Mouse (Mus musculus) stomach, postnatal 0 days (tissue): ENCODE measurements at regions not wholly inside any gene's neighbourhood (a gene's known extent, or its start where the extent isn't known, plus 50 kb on each side); places are given as distances from the start of the nearest gene placed in this dataset.

Source experiments
- ATAC-seq: fragments of 200-750 bp; cut with Nextera tagmentation; 2 replicates; pipeline ENCODE4 v1.8.0; 2017; ENCODE audit not compliant: low FRiP score, low TSS enrichment
- DNase-seq: peaks from one replicate; pipeline ENCODE4 v3.0.0-alpha.2; 2016; ENCODE audit warnings: low spot score
- H3K27ac ChIP-seq: fragments of 300-500 bp; sonication (generic); replicated peaks from 2 replicates; pipeline ENCODE4 v1.5.1; 2014; ENCODE audit warnings: mild to moderate bottlenecking, control low read depth
- H3K27me3 ChIP-seq: fragments of 300-500 bp; sonication (generic); 2 replicates; pipeline ENCODE4 v1.6.1; 2014; ENCODE audit warnings: low read length; ENCODE audit not compliant: control insufficient read depth, insufficient read depth
- H3K36me3 ChIP-seq: fragments of 300-500 bp; sonication (generic); 2 replicates; pipeline ENCODE4 v1.6.1; 2014; ENCODE audit warnings: low read length, mixed read lengths; ENCODE audit not compliant: control insufficient read depth, insufficient read depth
- H3K4me1 ChIP-seq: fragments of 300-500 bp; sonication (generic); replicated peaks from 2 replicates; pipeline ENCODE4 v1.6.1; 2014; ENCODE audit warnings: antibody characterized with exemption; ENCODE audit not compliant: control insufficient read depth, insufficient read depth
- H3K4me2 ChIP-seq: fragments of 300-500 bp; sonication (generic); replicated peaks from 2 replicates; pipeline ENCODE4 v1.6.1; 2014; ENCODE audit warnings: low read depth, mild to moderate bottlenecking, control low read depth, moderate library complexity
- H3K4me3 ChIP-seq: fragments of 300-500 bp; sonication (generic); 2 replicates; pipeline ENCODE4 v1.5.1; 2014; ENCODE audit warnings: low read depth, low read length, control low read depth
- H3K9ac ChIP-seq: fragments of 300-500 bp; sonication (generic); 2 replicates; pipeline ENCODE4 v1.6.1; 2014; ENCODE audit warnings: mild to moderate bottlenecking, low read length, control low read depth, mixed read lengths
- H3K9me3 ChIP-seq: fragments of 300-500 bp; sonication (generic); 2 replicates; pipeline ENCODE4 v1.6.1; 2016; ENCODE audit warnings: low read length; ENCODE audit not compliant: control insufficient read depth
- CTCF ChIP-seq: IDR thresholded peaks from 2 replicates; pipeline ENCODE4 v1.5.1; 2016; ENCODE audit warnings: antibody characterized with exemption, low read depth, mild to moderate bottlenecking, moderate library complexity
- EP300 ChIP-seq: optimal IDR thresholded peaks from 2 replicates; pipeline ENCODE3; 2016; ENCODE audit warnings: antibody characterized with exemption
- WGBS: fragments of 180-500 bp; shearing (Covaris S2); extraction: QIAGEN DNeasy Blood & Tissue Kit; methylation state at CpG from one replicate; pipeline ENCODE4 v1.1.7; 2014; 5-methylcytosine and 5-hydroxymethylcytosine counted together

DNA sequence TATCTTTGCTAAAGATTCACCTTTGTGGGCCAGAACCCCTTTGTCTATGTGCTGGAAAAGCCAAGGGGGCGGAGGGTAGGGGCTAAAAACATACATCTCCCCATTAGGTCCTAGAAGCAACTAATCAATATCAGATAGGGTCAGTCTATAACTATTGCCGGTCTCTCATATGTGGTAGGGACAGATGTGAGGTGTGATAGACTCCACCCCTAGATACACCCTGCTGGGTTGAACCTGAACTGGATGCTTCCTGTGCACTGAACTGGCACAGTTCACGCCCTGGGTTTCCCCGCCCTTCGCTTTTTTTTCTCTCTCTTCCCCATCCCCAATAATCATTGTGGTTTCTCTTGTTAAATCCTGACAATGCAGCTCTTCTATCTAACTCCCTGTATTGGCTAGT, 270.3 kb upstream of the Gpc5 start:
- 71% methylated on average over 5 of the region's 5 CpGs for WGBS
- H3K9ac ChIP-seq = no peak overlapping the region
- 0 out of 2 replicates have a peak, but pooled peaks cover 2% of the 10 kb centered on the region for H3K4me1 ChIP-seq
- no peak overlapping the region for H3K4me2 ChIP-seq
- H3K4me3 ChIP-seq = no peak overlapping the region
- no peaks in the 10 kb centered on the region for H3K27me3 ChIP-seq
- ATAC-seq = no peak
- no peaks in the 10 kb centered on the region for H3K36me3 ChIP-seq
- no peak for TF ChIP-seq EP300
- TF ChIP-seq CTCF = no peak
- H3K9me3 ChIP-seq = no peaks in the 10 kb centered on the region
- DNase-seq = no peak
- H3K27ac ChIP-seq = no peak overlapping the region

DNA sequence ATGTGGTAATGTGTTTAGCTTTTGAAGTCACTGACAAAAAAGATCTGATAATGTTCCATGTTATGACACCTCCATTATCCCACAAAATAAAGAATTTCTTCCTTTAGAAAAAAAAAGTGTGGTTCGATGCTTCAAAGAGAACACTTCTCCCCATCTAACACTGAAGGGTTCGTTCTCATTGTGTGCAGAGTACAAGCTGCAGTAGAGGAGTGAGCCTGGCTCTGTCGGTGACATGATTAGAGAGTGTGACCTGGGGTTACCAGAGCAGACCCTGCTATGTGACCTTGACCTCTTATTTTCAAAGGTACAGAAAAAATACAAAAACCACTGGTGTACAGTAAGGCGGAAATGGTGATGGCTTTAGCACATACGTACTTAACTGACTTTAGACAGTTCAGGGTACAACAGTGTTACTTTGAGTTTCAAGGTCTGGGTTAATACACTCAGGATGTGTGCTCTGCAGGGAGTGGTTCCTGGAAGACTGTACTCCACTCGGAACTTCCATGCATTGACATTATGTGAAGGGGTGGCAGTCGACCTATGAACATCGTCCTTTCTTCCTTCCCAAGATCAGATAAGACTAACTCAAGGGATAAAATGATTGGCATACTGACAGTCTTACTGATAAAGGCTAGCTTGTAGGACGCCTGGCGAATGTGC, 265.2 kb upstream of the Gpc5 start:
- 47% methylated on average over 10 of the region's 10 CpGs for WGBS
- ATAC-seq = no peak

DNA sequence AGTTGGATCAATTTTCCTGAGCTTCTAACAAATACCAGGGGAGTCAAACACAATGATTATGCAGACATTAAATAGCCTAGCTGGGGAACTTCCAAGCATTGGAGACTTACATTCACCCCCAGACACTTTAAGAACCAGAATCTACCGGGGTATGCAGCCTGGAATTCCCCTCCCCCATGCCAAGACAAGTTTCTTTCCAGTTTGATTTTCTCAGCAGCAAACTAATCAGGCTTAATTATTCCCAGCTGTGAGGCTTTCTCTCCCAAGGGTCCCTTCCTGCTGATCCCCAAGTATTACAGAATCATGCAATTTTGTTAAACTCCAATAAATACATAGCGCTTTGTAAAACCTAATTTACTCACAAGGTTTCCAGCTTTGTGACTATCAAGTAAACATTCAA, 262.7 kb upstream of the Gpc5 start:
- Histone ChIP-seq H3K9ac (no peak overlapping the region), H3K4me1 (no peaks in the 10 kb centered on the region), H3K27me3 (no peaks in the 10 kb centered on the region), H3K9me3 (no peaks in the 10 kb centered on the region), H3K27ac (no peak overlapping the region), H3K36me3 (no peaks in the 10 kb centered on the region), H3K4me3 (no peak overlapping the region), H3K4me2 (no peak overlapping the region)
- WGBS = 29% methylated on average over 2 of the region's 2 CpGs
- no peak for DNase-seq
- TF ChIP-seq CTCF (no peak), EP300 (no peak)
- ATAC-seq = no peak

More for the DNA sequence above, 265.2 kb upstream of the Gpc5 start:
- no peak overlapping the region for H3K4me2 ChIP-seq
- H3K27ac ChIP-seq = no peak overlapping the region
- H3K36me3 ChIP-seq = no peaks in the 10 kb centered on the region
- no peak for TF ChIP-seq CTCF
- TF ChIP-seq EP300 = no peak
- H3K9ac ChIP-seq = no peak overlapping the region
- DNase-seq = no peak
- H3K4me3 ChIP-seq = no peak overlapping the region
- no peaks in the 10 kb centered on the region for H3K4me1 ChIP-seq
- no peaks in the 10 kb centered on the region for H3K27me3 ChIP-seq
- H3K9me3 ChIP-seq = no peaks in the 10 kb centered on the region

DNA sequence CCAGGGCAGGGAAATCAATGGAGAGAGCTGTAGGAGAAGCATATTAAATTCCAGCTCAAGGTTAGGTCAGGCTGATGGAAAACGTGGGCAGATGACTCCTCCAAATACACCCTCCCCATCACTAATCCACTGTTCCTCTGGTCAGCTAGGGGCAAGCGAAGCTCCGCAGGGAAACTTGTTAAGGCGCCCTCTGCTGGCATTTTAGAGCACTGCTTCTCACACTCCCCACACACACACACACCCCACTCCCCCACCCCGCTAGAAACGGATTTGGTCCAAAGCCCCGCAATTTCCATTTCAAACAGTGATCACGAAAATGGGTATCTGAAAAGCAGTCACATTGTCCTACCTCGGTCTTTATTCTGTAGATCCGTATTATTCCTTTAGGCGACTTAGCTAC, 259.0 kb upstream of the Gpc5 start:
- Histone ChIP-seq H3K4me3 (no peak overlapping the region), H3K36me3 (no peaks in the 10 kb centered on the region), H3K9ac (no peak overlapping the region), H3K27me3 (no peaks in the 10 kb centered on the region), H3K9me3 (no peaks in the 10 kb centered on the region), H3K4me2 (no peak overlapping the region), H3K27ac (no peak overlapping the region), H3K4me1 (no peaks in the 10 kb centered on the region)
- TF ChIP-seq EP300 (no peak), CTCF (peak; percentile 41)
- DNase-seq (no peak), ATAC-seq (no peak)
- WGBS = 74% methylated on average over 11 of the region's 11 CpGs

DNA sequence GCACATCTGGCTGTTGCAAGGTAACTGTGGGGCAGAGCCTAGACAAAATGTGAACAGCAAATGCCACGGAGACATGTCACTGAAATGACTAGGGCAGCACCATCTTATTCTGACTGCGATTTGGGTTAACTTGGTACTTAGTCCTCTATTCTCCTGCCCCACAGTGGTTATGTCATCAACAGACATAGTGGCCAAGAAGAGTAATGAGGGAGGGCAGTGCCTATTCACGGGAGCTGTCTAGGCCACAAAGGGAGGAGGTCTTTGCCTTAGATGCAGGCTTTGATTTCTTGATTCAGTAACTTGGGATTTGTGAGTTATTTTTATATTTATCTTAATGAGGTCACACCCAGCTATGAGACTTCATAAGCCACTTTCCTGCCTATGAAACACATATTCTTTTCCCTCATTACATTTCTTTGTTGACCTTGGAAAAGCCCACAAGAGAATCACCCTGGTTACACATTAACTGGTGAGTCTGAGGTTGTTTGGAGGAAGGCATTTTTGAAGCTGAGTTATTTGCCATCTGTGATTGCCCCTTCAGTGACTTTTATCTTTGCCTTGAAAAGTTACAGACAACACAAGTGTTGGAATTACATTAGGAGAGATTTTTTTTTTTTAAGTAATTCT, 255.2 kb upstream of the Gpc5 start:
- no peaks in the 10 kb centered on the region for H3K27me3 ChIP-seq
- no peak overlapping the region for H3K27ac ChIP-seq
- 45% methylated on average over 3 of the region's 3 CpGs for WGBS
- H3K9ac ChIP-seq = no peak overlapping the region
- H3K9me3 ChIP-seq = no peaks in the 10 kb centered on the region
- DNase-seq (no peak), ATAC-seq (no peak)
- no peak for TF ChIP-seq EP300
- no peak for TF ChIP-seq CTCF
- H3K4me3 ChIP-seq = no peak overlapping the region
- H3K36me3 ChIP-seq = no peaks in the 10 kb centered on the region
- H3K4me2 ChIP-seq = no peak overlapping the region
- no peaks in the 10 kb centered on the region for H3K4me1 ChIP-seq

DNA sequence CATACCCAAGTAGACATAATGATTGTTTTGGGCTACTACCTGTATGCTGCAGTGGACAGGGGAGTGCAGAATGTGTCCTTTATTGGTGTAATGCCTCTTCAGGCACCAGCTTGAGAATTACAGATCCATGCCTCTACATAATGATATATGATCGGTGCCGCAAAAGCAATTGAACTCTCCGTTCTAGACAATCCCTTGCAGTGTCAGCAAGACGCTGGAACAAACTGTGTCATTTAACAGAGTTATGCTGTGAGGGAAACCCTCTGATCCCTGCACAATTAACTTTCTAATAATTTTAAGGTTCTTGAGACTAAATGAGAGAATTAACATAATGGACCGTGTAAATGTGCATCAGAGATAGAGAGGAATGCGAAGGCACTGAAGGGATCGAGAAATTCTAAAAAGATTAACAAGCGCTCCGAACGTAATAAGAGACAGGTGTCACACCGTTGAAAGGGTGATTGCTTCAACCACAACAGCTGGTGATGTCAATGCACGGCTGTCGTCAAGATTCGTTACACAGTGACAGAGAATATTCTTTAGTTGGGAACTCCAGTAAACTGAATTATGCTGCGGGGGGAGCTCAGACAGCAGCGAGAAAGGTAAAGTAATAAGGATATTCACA, 254.3 kb upstream of the Gpc5 start:
- TF ChIP-seq EP300 = no peak
- TF ChIP-seq CTCF = no peak
- no peak overlapping the region for H3K4me2 ChIP-seq
- H3K27me3 ChIP-seq = no peaks in the 10 kb centered on the region
- H3K9me3 ChIP-seq = no peaks in the 10 kb centered on the region
- ATAC-seq (no peak), DNase-seq (no peak)
- no peak overlapping the region for H3K4me3 ChIP-seq
- H3K36me3 ChIP-seq = no peaks in the 10 kb centered on the region
- no peak overlapping the region for H3K27ac ChIP-seq
- H3K4me1 ChIP-seq = no peaks in the 10 kb centered on the region
- WGBS = 54% methylated on average over 16 of the region's 16 CpGs
- H3K9ac ChIP-seq = no peak overlapping the region
